Mouse (Mus musculus) forebrain, postnatal 0 days (tissue): ENCODE measurements at regions not wholly inside any gene's neighbourhood (a gene's known extent, or its start where the extent isn't known, plus 50 kb on each side); places are given as distances from the start of the nearest gene placed in this dataset.

Experiments
- ATAC-seq: fragments of 200-750 bp; cut with Nextera tagmentation; 2 replicates; pipeline ENCODE4 v1.8.0; 2017; ENCODE audit warnings: mild to moderate bottlenecking, moderate library complexity
- DNase-seq: peaks from one replicate; pipeline ENCODE4 v3.0.0-alpha.2; 2015
- H3K27ac ChIP-seq: fragments of 300-500 bp; sonication (generic); 2 replicates; pipeline ENCODE4 v1.5.1; 2014; ENCODE audit warnings: low read depth, mild to moderate bottlenecking, antibody characterized with exemption, low read length, moderate library complexity, mixed read lengths
- H3K27me3 ChIP-seq: fragments of 300-500 bp; sonication (generic); 2 replicates; pipeline ENCODE4 v1.6.1; 2014; ENCODE audit warnings: mild to moderate bottlenecking, low read length, mixed read lengths; ENCODE audit not compliant: insufficient read depth
- H3K36me3 ChIP-seq: fragments of 300-500 bp; sonication (generic); 2 replicates; pipeline ENCODE4 v1.6.1; 2014; ENCODE audit warnings: mild to moderate bottlenecking, moderate library complexity; ENCODE audit not compliant: insufficient read depth
- H3K4me1 ChIP-seq: fragments of 300-500 bp; sonication (generic); 2 replicates; pipeline ENCODE4 v1.6.1; 2014; ENCODE audit warnings: antibody characterized with exemption; ENCODE audit not compliant: insufficient read depth
- H3K4me2 ChIP-seq: fragments of 300-500 bp; sonication (generic); 2 replicates; pipeline ENCODE4 v1.6.1; 2014; ENCODE audit warnings: low read depth, mild to moderate bottlenecking, moderate library complexity
- H3K4me3 ChIP-seq: fragments of 300-500 bp; sonication (generic); 2 replicates; pipeline ENCODE4 v1.5.1; 2014; ENCODE audit warnings: low read depth, low read length, mixed read lengths
- H3K9ac ChIP-seq: fragments of 300-500 bp; sonication (generic); 2 replicates; pipeline ENCODE4 v1.6.1; 2014; ENCODE audit warnings: mild to moderate bottlenecking
- H3K9me3 ChIP-seq: fragments of 300-500 bp; sonication (generic); 2 replicates; pipeline ENCODE4 v1.6.1; 2016; ENCODE audit warnings: low read length
- CTCF ChIP-seq: sonication (generic); IDR thresholded peaks from 2 replicates; pipeline ENCODE4 v1.5.1; 2016; ENCODE audit warnings: antibody characterized with exemption, control low read depth, low read depth
- WGBS: fragments of 180-500 bp; shearing (Covaris S2); extraction: QIAGEN DNeasy Blood & Tissue Kit; methylation state at CpG from one replicate; pipeline ENCODE4 v1.1.7; 2014; 5-methylcytosine and 5-hydroxymethylcytosine counted together

GRCm38 (mm10) chr10:87351400-87352172 lies 141.9 kb downstream of the Ascl1 start:
- WGBS: 13% methylated on average over 19 of the region's 19 CpGs
- H3K9ac ChIP-seq: peak overlapping the region; percentile 44

GRCm38 (mm10) chr10:87351079-87351399 lies 142.4 kb downstream of the Ascl1 start:
- DNase-seq: no peak
- no peaks in the 10 kb centered on the region for H3K36me3 ChIP-seq
- H3K9me3 ChIP-seq: no peaks in the 10 kb centered on the region
- H3K27me3 ChIP-seq: no peaks in the 10 kb centered on the region
- TF ChIP-seq CTCF: no peak
- peak overlapping the region; percentile 11; the same call in 1 of the 2 replicates for H3K4me3 ChIP-seq
- WGBS: 14% methylated on average over 8 of the region's 8 CpGs
- peak overlapping the region; percentile 64; the same call in 1 of the 2 replicates for H3K27ac ChIP-seq
- peaks cover 10% of the 10 kb centered on the region; the same call in 1 of the 2 replicates for H3K4me1 ChIP-seq
- no peak for ATAC-seq
- peak overlapping the region; percentile 46 for H3K4me2 ChIP-seq
- H3K9ac ChIP-seq: peak overlapping the region; percentile 44; the same call in 1 of the 2 replicates

More at GRCm38 (mm10) chr10:87351400-87352172, 141.9 kb downstream of the Ascl1 start:
- no peaks in the 10 kb centered on the region for H3K27me3 ChIP-seq
- peaks cover 10% of the 10 kb centered on the region; the same call in 1 of the 2 replicates for H3K4me1 ChIP-seq
- peak overlapping the region; percentile 46 for H3K4me2 ChIP-seq
- no peak for TF ChIP-seq CTCF
- H3K27ac ChIP-seq: peak overlapping the region; percentile 64
- DNase-seq (peak; percentile 84), ATAC-seq (peak; percentile 91)
- H3K4me3 ChIP-seq: peak overlapping the region; percentile 11
- H3K9me3 ChIP-seq: no peaks in the 10 kb centered on the region
- no peaks in the 10 kb centered on the region for H3K36me3 ChIP-seq

GRCm38 (mm10) chr10:87335176-87335575 lies 158.3 kb downstream of the Ascl1 start:
- no peak overlapping the region for H3K9ac ChIP-seq
- H3K36me3 ChIP-seq: no peaks in the 10 kb centered on the region
- WGBS: 93% methylated on average over 3 of the region's 3 CpGs
- H3K27ac ChIP-seq: no peak overlapping the region
- no peak for TF ChIP-seq CTCF
- H3K9me3 ChIP-seq: peaks cover 4% of the 10 kb centered on the region; the same call in 1 of the 2 replicates
- H3K27me3 ChIP-seq: no peaks in the 10 kb centered on the region
- ATAC-seq (no peak), DNase-seq (no peak)
- H3K4me2 ChIP-seq: no peak overlapping the region
- H3K4me1 ChIP-seq: no peaks in the 10 kb centered on the region; the same call in 1 of the 2 replicates
- no peak overlapping the region for H3K4me3 ChIP-seq

GRCm38 (mm10) chr10:87333311-87333710 lies 160.1 kb downstream of the Ascl1 start:
- peak; percentile 92 for ATAC-seq
- peak; percentile 67 for DNase-seq

GRCm38 (mm10) chr10:87329471-87329870 lies 164.0 kb downstream of the Ascl1 start:
- Histone ChIP-seq H3K4me2 (no peak overlapping the region), H3K27ac (no peak overlapping the region), H3K27me3 (no peaks in the 10 kb centered on the region), H3K9me3 (no peaks in the 10 kb centered on the region), H3K4me3 (no peak overlapping the region), H3K9ac (no peak overlapping the region), H3K36me3 (no peaks in the 10 kb centered on the region), H3K4me1 (no peaks in the 10 kb centered on the region; the same call in 1 of the 2 replicates)
- TF ChIP-seq CTCF: no peak
- DNase-seq: no peak
- no peak for ATAC-seq
- 96% methylated on average over 2 of the region's 2 CpGs for WGBS

More at GRCm38 (mm10) chr10:87333311-87333710, 160.1 kb downstream of the Ascl1 start:
- Histone ChIP-seq H3K9ac (no peak overlapping the region), H3K4me2 (no peak overlapping the region), H3K4me1 (no peaks in the 10 kb centered on the region; the same call in 1 of the 2 replicates), H3K4me3 (no peak overlapping the region), H3K36me3 (no peaks in the 10 kb centered on the region), H3K9me3 (peaks cover 4% of the 10 kb centered on the region; the same call in 1 of the 2 replicates), H3K27me3 (no peaks in the 10 kb centered on the region), H3K27ac (no peak overlapping the region)
- WGBS: 24% methylated on average over 6 of the region's 6 CpGs
- no peak for TF ChIP-seq CTCF

GRCm38 (mm10) chr10:87325769-87326168 lies 167.7 kb downstream of the Ascl1 start:
- H3K36me3 ChIP-seq: no peaks in the 10 kb centered on the region
- H3K4me1 ChIP-seq: no peaks in the 10 kb centered on the region
- H3K4me2 ChIP-seq: no peak overlapping the region; the same call in 1 of the 2 replicates
- no peak overlapping the region for H3K27ac ChIP-seq
- no peak overlapping the region for H3K9ac ChIP-seq
- H3K4me3 ChIP-seq: no peak overlapping the region
- 7% methylated on average over 6 of the region's 6 CpGs for WGBS
- DNase-seq (peak; percentile 31), ATAC-seq (peak; percentile 29; the same call in 1 of the 2 replicates)
- H3K27me3 ChIP-seq: no peaks in the 10 kb centered on the region
- no peaks in the 10 kb centered on the region for H3K9me3 ChIP-seq
- TF ChIP-seq CTCF: no peak

- H3K4me3 ChIP-seq: no peak overlapping the region
- H3K4me1 ChIP-seq: no peaks in the 10 kb centered on the region
- no peaks in the 10 kb centered on the region for H3K9me3 ChIP-seq
- DNase-seq (peak; percentile 19), ATAC-seq (peak; percentile 62)
- H3K36me3 ChIP-seq: no peaks in the 10 kb centered on the region
- H3K27me3 ChIP-seq: no peaks in the 10 kb centered on the region
- H3K4me2 ChIP-seq: no peak overlapping the region
- H3K9ac ChIP-seq: no peak overlapping the region
- WGBS: 18% methylated on average over 9 of the region's 9 CpGs
- no peak overlapping the region for H3K27ac ChIP-seq
- TF ChIP-seq CTCF: no peak
These were observed 168.3 kb downstream of the Ascl1 start for GRCm38 (mm10) chr10:87325143-87325542.
